Mouse (Mus musculus) liver, embryonic 12.5 days (tissue): ENCODE data around the gene Hipk2. TPM values are rescaled to one million over a fixed set of nuclear protein-coding genes. Genes with fewer than 3 reads are reported as not detected.

Source experiments
- ATAC-seq: fragments of 200-750 bp; cut with Nextera tagmentation; 2 replicates; pipeline ENCODE4 v1.8.0; 2017; ENCODE audit warnings: moderate number of reproducible peaks, mild to moderate bottlenecking, moderate library complexity
- H3K27ac ChIP-seq: fragments of 300-500 bp; sonication (generic); 2 replicates; pipeline ENCODE4 v1.5.1; 2016; ENCODE audit warnings: mild to moderate bottlenecking
- H3K27me3 ChIP-seq: fragments of 300-500 bp; sonication (generic); replicated peaks from 2 replicates; pipeline ENCODE4 v1.6.1; 2016; ENCODE audit warnings: mild to moderate bottlenecking, moderate library complexity
- H3K36me3 ChIP-seq: fragments of 300-500 bp; sonication (generic); 2 replicates; pipeline ENCODE4 v1.6.1; 2016; ENCODE audit warnings: mild to moderate bottlenecking, moderate library complexity
- H3K4me1 ChIP-seq: fragments of 300-500 bp; sonication (generic); 2 replicates; pipeline ENCODE4 v1.6.1; 2016
- H3K4me2 ChIP-seq: fragments of 300-500 bp; sonication (generic); 2 replicates; pipeline ENCODE4 v1.6.1; 2016; ENCODE audit warnings: mild to moderate bottlenecking, moderate library complexity
- H3K4me3 ChIP-seq: fragments of 300-500 bp; sonication (generic); 2 replicates; pipeline ENCODE4 v1.5.1; 2016; ENCODE audit warnings: mild to moderate bottlenecking, moderate library complexity
- H3K9ac ChIP-seq: fragments of 300-500 bp; sonication (generic); 2 replicates; pipeline ENCODE4 v1.6.1; 2016; ENCODE audit warnings: mild to moderate bottlenecking, moderate library complexity
- H3K9me3 ChIP-seq: fragments of 300-500 bp; sonication (generic); replicated peaks from 2 replicates; pipeline ENCODE4 v1.6.1; 2016; ENCODE audit warnings: mild to moderate bottlenecking, moderate library complexity
- WGBS: fragments of 180-500 bp; shearing (Covaris S2); methylation state at CpG from one replicate; pipeline ENCODE4 v1.1.7; 2016; ENCODE audit not compliant: insufficient replicate concordance; 5-methylcytosine and 5-hydroxymethylcytosine counted together
- polyA plus RNA-seq: library from polyadenylated mRNA; unstranded; fragments of >200 nt; fragmentation: Nextera tagmentation; extraction: Ambion mirVana; gene quantifications from 2 replicates; pipeline ENCODE4 v1.2.1, GENCODE M21; 2016

The Hipk2 gene
- polyA plus RNA-seq, 1 experiment from 2014 or later, result 26.8 TPM

- Histone ChIP-seq H3K4me1 (peaks cover 14% of the 10 kb centered on the region), H3K9ac (no peak overlapping the region), H3K36me3 (peaks cover 96% of the 10 kb centered on the region), H3K9me3 (no peaks in the 10 kb centered on the region), H3K27me3 (no peaks in the 10 kb centered on the region), H3K4me2 (no peak overlapping the region), H3K27ac (no peak overlapping the region), H3K4me3 (no peak overlapping the region)
- no peak for ATAC-seq
- 78% methylated on average over 3 of the region's 3 CpGs for WGBS
Observed at GRCm38 (mm10) chr6:38732681-38733080, 143.3 kb downstream of the Hipk2 start.

DNA sequence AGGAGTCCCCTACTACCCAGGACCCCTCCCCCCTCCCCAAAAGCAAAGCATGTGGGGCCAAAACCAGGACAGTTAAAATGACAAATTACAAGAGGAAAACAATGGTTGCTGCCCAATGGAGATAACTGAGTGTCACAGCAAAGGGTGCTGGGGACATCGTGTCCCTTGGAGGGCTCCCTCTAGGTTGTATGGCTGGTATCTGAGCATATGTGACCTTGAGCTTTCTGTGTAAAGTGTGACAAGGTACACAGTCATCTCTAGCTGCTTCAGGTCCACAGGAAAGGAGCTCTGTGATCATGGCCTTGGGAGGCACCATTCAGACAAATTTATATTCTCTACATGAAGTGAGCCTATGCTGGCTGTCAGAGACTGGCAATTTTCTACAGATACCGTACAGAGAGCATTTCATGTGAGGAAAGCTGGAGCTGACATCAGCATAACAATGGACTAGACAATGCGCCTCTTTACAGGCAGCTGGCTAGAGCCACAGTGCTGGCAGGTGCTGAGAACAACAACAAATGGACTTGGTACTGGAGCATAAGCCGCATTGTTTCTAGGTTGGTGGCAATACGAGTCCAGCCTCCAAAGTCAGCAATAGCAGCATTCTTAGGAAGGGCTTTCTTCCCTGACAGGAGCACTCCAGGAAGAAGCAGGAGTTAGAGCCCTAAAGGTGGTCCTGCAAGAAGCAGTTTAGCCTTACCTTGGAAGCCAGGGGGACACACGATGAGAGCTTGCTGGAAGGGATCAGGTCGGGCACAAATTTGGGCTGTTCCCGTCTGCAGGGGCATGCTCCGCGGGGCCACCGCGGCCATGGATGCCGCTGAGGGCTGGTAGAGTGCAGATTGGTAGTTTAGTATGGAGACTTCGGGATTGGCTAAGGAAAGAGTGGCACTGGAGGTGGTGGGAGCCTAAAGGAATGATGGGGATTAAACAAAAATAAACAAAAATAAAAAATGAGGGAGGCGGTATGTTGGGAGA, 145.5 kb downstream of the Hipk2 start:
- Histone ChIP-seq H3K9me3 (no peaks in the 10 kb centered on the region), H3K4me2 (no peak overlapping the region), H3K36me3 (peaks cover 92% of the 10 kb centered on the region), H3K27ac (no peak overlapping the region), H3K4me1 (no peaks in the 10 kb centered on the region), H3K9ac (no peak overlapping the region), H3K27me3 (no peaks in the 10 kb centered on the region), H3K4me3 (no peak overlapping the region)
- ATAC-seq, result no peak
- WGBS, result 86% methylated on average over 15 of the region's 15 CpGs

GRCm38 (mm10) chr6:38725515-38725914, 150.4 kb downstream of the Hipk2 start:
- Histone ChIP-seq H3K27me3 (no peaks in the 10 kb centered on the region), H3K36me3 (peaks cover 82% of the 10 kb centered on the region), H3K27ac (no peak overlapping the region), H3K9ac (no peak overlapping the region), H3K4me3 (no peak overlapping the region), H3K9me3 (no peaks in the 10 kb centered on the region), H3K4me1 (no peaks in the 10 kb centered on the region), H3K4me2 (no peak overlapping the region)
- no peak for ATAC-seq
- WGBS, result 85% methylated on average over 3 of the region's 3 CpGs

DNA sequence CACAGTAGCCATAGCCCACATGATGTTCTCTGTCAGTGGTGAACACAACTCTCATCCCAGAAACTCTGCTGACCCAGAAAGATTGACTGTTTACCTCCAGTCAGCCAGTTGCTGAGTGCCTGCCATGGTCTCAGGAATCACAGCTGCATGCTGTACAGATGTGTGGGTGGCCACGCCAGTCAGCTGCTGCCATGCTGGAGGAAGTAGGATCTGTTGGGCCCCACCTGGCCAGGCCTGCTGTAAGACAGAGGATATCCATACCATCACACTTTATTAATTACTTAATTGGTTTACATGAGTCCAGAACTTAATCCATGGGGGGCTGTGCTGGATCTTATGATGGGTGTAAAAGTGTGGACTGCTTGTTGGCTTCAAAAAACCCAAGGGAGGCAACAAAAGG, 154.6 kb downstream of the Hipk2 start:
- no peaks in the 10 kb centered on the region for H3K27me3 ChIP-seq
- no peak overlapping the region for H3K4me3 ChIP-seq
- no peak overlapping the region for H3K9ac ChIP-seq
- H3K4me2 ChIP-seq, result no peak overlapping the region
- H3K27ac ChIP-seq, result no peak overlapping the region
- ATAC-seq, result no peak
- no peaks in the 10 kb centered on the region for H3K9me3 ChIP-seq
- 87% methylated on average over 1 of the region's 1 CpGs for WGBS
- peaks cover 90% of the 10 kb centered on the region for H3K36me3 ChIP-seq
- H3K4me1 ChIP-seq, result no peaks in the 10 kb centered on the region

- Histone ChIP-seq H3K36me3 (peaks cover 95% of the 10 kb centered on the region), H3K9me3 (no peaks in the 10 kb centered on the region)
Observed at GRCm38 (mm10) chr6:38719229-38719628, 156.7 kb downstream of the Hipk2 start.

GRCm38 (mm10) chr6:38718625-38719024, 157.3 kb downstream of the Hipk2 start:
- H3K36me3 ChIP-seq, result peaks cover 96% of the 10 kb centered on the region
- 92% methylated on average over 7 of the region's 7 CpGs for WGBS
- no peak for ATAC-seq

More at GRCm38 (mm10) chr6:38719229-38719628, 156.7 kb downstream of the Hipk2 start:
- no peak overlapping the region for H3K27ac ChIP-seq
- no peak overlapping the region for H3K4me2 ChIP-seq
- no peak overlapping the region for H3K4me3 ChIP-seq
- no peak overlapping the region for H3K9ac ChIP-seq
- WGBS, result 88% methylated on average over 6 of the region's 6 CpGs
- H3K4me1 ChIP-seq, result no peaks in the 10 kb centered on the region
- H3K27me3 ChIP-seq, result no peaks in the 10 kb centered on the region
- ATAC-seq, result no peak

DNA sequence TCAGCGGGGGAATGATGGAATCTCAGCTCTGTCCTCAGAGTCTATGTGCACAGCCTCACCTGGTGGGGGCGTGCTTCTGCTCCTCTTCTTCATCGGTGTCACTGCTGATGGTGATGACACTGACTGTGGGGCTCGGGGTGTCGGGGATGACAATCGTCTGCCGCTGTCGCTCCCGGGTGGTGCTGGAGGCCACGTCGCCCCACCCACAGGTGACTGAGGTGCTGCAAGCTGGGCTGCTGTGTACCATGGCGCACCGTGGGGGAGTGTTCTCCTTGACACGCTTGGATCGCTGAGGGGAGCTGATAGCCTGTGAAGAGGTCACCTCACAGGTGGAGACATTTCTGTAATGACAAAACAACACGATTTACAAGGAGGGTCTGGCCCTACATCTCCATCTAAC, 160.1 kb downstream of the Hipk2 start:
- Histone ChIP-seq H3K9me3 (no peaks in the 10 kb centered on the region), H3K27ac (no peak overlapping the region), H3K9ac (no peak overlapping the region), H3K36me3 (peaks cover 100% of the 10 kb centered on the region), H3K4me3 (no peak overlapping the region), H3K4me1 (no peaks in the 10 kb centered on the region), H3K27me3 (no peaks in the 10 kb centered on the region), H3K4me2 (no peak overlapping the region)
- WGBS, result 87% methylated on average over 16 of the region's 16 CpGs
- ATAC-seq, result no peak

More at GRCm38 (mm10) chr6:38718625-38719024, 157.3 kb downstream of the Hipk2 start:
- Histone ChIP-seq H3K4me2 (no peak overlapping the region), H3K9ac (no peak overlapping the region), H3K27ac (no peak overlapping the region), H3K27me3 (no peaks in the 10 kb centered on the region), H3K4me3 (no peak overlapping the region), H3K4me1 (no peaks in the 10 kb centered on the region), H3K9me3 (no peaks in the 10 kb centered on the region)

- Histone ChIP-seq H3K27ac (no peak overlapping the region), H3K9ac (no peak overlapping the region), H3K27me3 (no peaks in the 10 kb centered on the region), H3K4me3 (no peak overlapping the region), H3K9me3 (no peaks in the 10 kb centered on the region), H3K4me2 (no peak overlapping the region), H3K36me3 (peaks cover 100% of the 10 kb centered on the region), H3K4me1 (no peaks in the 10 kb centered on the region)
- WGBS, result 69% methylated on average over 19 of the region's 19 CpGs
- ATAC-seq, result no peak
Observed at GRCm38 (mm10) chr6:38713957-38714898, 161.7 kb downstream of the Hipk2 start.

- no peaks in the 10 kb centered on the region for H3K9me3 ChIP-seq
- H3K4me2 ChIP-seq, result no peak overlapping the region
- no peak overlapping the region for H3K4me3 ChIP-seq
- no peak overlapping the region for H3K27ac ChIP-seq
- H3K36me3 ChIP-seq, result peaks cover 99% of the 10 kb centered on the region
- 0 out of 2 replicates have a peak, but pooled peaks cover 10% of the 10 kb centered on the region for H3K4me1 ChIP-seq
- WGBS, result 77% methylated on average over 3 of the region's 3 CpGs
- H3K27me3 ChIP-seq, result no peaks in the 10 kb centered on the region
- no peak for ATAC-seq
- no peak overlapping the region for H3K9ac ChIP-seq
Observed at GRCm38 (mm10) chr6:38710449-38710848, 165.5 kb downstream of the Hipk2 start.

DNA sequence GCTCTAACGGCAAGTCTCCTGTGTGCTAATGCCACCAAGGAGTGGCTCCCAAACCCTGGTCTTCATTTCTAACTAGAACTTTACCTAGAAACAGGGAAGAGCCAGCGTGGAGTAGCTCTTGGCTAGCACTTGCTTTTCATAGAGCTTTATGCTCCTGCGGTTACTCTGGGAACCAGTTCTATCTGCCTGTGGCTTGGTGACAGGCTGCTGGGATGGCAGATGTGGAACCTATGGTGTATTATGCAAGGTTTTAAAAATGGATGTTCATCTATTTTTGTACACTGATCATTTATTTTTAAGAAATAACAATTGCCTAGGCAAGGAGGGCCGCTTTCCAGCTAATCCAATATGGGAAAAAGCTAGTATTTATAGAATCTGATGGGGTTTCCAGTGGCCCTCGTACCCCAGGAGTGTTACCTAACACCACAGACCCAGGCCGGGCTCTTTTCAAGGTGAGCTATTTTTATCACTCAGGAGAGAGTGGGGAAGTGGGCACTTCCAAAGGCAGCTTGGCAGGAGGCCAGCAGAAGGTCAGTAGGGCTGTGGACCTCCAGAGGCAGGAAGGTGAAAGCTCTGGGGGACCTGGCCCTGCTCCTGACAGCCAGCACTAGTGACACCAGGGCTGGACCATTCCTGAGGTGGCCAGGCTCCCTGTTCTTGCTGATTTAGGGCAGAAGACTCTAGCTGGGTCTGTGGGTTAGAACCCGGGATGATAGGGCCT, 171.5 kb downstream of the Hipk2 start:
- no peak overlapping the region for H3K4me3 ChIP-seq
- peak; percentile 35; the same call in 1 of the 2 replicates for ATAC-seq
- no peak overlapping the region for H3K27ac ChIP-seq
- 86% methylated on average over 7 of the region's 7 CpGs for WGBS
- H3K4me2 ChIP-seq, result no peak overlapping the region
- H3K36me3 ChIP-seq, result peaks cover 97% of the 10 kb centered on the region
- H3K4me1 ChIP-seq, result 0 out of 2 replicates have a peak, but pooled peaks cover 10% of the 10 kb centered on the region
- H3K9ac ChIP-seq, result no peak overlapping the region
- H3K9me3 ChIP-seq, result no peaks in the 10 kb centered on the region
- no peaks in the 10 kb centered on the region for H3K27me3 ChIP-seq

GRCm38 (mm10) chr6:38703526-38703925, 172.4 kb downstream of the Hipk2 start:
- no peak overlapping the region for H3K27ac ChIP-seq
- no peak for ATAC-seq
- peaks cover 97% of the 10 kb centered on the region for H3K36me3 ChIP-seq
- no peak overlapping the region for H3K4me3 ChIP-seq
- no peak overlapping the region for H3K4me2 ChIP-seq
- H3K9me3 ChIP-seq, result no peaks in the 10 kb centered on the region
- H3K9ac ChIP-seq, result no peak overlapping the region
- 0 out of 2 replicates have a peak, but pooled peaks cover 10% of the 10 kb centered on the region for H3K4me1 ChIP-seq
- no peaks in the 10 kb centered on the region for H3K27me3 ChIP-seq
- whole genome bisulfite sequencing, result 94% methylated on average over 6 of the region's 6 CpGs
